Mouse (Mus musculus) right cerebral cortex, adult 2 months (tissue): Measurements from ENCODE around the gene Tmem126b.
A peak's percentile ranks its signal among the peaks of the same experiment; 100 is the strongest.

Experiments
- DNase-seq, 2 experiments: peaks; one replicate each; pipeline ENCODE4 v3.0.0; 2021 to 2022; ENCODE audit warnings: low spot score in 2 of 2

The Tmem126b gene

GRCm38 (mm10) chr7:90426020-90427001 lies 49.5 kb downstream of the Tmem126b start, which contains the start of gene Ccdc89:
Gene Ccdc89 (plus strand): TSS chr7:90426577.
- peak; percentile 78 to 79 for DNase-seq
